Mouse (Mus musculus) megakaryocyte, embryonic 14.5 days (primary cell): ENCODE results near the gene Ptcd1. TPM values are rescaled to one million over a fixed set of nuclear protein-coding genes. Genes with fewer than 3 reads are reported as not detected.
"Not testable (repeated sequence)": the region's sequence is repeated elsewhere in the genome, so short reads cannot be mapped to it uniquely, and the experiment has no call there.

Source experiments
- H3K27me3 ChIP-seq: replicated peaks from 2 replicates; pipeline ENCODE3; 2012; ENCODE audit warnings: inconsistent platforms
- H3K36me3 ChIP-seq: replicated peaks from 2 replicates; pipeline ENCODE3; 2012; ENCODE audit warnings: low read length, inconsistent platforms, mixed read lengths
- H3K4me1 ChIP-seq: 2 replicates; pipeline ENCODE4 v1.6.1; 2012; ENCODE audit warnings: inconsistent platforms
- H3K4me3 ChIP-seq: replicated peaks from 2 replicates; pipeline ENCODE3; 2012; ENCODE audit warnings: moderate library complexity, mild to moderate bottlenecking, inconsistent platforms
- H3K9me3 ChIP-seq: 2 replicates; pipeline ENCODE4 v1.6.1; 2012; ENCODE audit warnings: inconsistent platforms
- FLI1 ChIP-seq: IDR thresholded peaks from 2 replicates; pipeline ENCODE4 v1.6.1; 2012; ENCODE audit warnings: low read length, inconsistent platforms, mixed read lengths
- GATA1 ChIP-seq: IDR thresholded peaks from 3 replicates; pipeline ENCODE4 v1.6.1; 2012; ENCODE audit warnings: mixed read lengths, low read length, inconsistent platforms, borderline replicate concordance
- polyA plus RNA-seq: library from polyadenylated mRNA; stranded (reverse); fragments of >175 nt; gene quantifications from 2 replicates; pipeline ENCODE4 v1.2.3, GENCODE M21; 2012; ENCODE audit warnings: low replicate concordance; ENCODE audit not compliant: insufficient read depth

The Ptcd1 gene
- polyA plus RNA-seq, 1 experiment = 9.4 TPM

DNA sequence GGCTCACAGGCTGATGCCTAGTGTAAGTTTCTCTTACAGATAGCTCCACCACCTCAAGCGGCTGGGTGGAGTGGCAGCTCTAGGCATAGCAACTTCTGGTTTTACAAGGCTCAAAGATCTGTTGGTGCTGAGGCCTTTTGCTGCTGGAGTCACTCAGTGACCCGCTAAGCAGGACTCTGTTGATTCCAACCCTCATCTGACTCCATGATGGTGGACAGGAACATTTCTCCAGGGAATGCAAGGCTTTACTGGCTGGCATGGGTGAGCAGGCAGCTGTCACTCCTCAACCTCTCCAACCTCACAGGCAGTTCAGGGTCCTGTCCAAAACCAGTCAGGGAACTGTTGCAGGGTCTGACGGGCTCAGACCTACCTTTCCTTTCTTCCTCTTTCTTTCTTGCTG is 35.9 kb downstream of the Ptcd1 start:
- Histone ChIP-seq H3K9me3 (0 out of 2 replicates have a peak, but pooled peaks cover 2% of the 10 kb centered on the region), H3K36me3 (peaks cover 95% of the 10 kb centered on the region), H3K4me3 (no peak overlapping the region), H3K4me1 (peaks cover 25% of the 10 kb centered on the region), H3K27me3 (no peaks in the 10 kb centered on the region)
- TF ChIP-seq GATA1 = no peak
- no peak for TF ChIP-seq FLI1

- Histone ChIP-seq H3K4me3 (no peak overlapping the region), H3K9me3 (0 out of 2 replicates have a peak, but pooled peaks cover 2% of the 10 kb centered on the region), H3K36me3 (peaks cover 95% of the 10 kb centered on the region), H3K4me1 (peaks cover 28% of the 10 kb centered on the region), H3K27me3 (no peaks in the 10 kb centered on the region)
- TF ChIP-seq FLI1 (no peak), GATA1 (no peak)
Observed at GRCm38 (mm10) chr5:145130191-145130590, 36.7 kb downstream of the Ptcd1 start.

DNA sequence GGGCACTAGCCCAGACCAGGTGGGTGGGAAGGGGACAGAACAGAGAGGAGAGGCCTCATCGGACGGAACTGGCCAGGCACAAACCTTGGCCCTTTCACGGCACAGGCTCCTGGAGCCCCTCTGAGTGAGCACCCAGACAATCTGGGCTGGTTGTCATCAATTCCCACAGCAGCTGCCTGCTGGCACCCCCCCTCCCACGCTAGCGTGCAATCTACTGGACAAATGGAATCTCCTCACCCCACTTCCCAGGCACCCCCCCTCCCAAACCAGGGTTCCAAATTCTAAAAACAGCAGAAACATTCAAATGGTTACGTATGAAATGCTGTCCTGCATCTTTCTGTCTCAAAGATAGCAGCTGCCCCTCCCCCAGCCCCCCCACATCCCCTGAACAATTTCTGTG is 37.1 kb downstream of the Ptcd1 start:
- H3K4me3 ChIP-seq = not testable (repeated sequence)
- peaks cover 28% of the 10 kb centered on the region for H3K4me1 ChIP-seq

GRCm38 (mm10) chr5:145129124-145129523 is 37.8 kb downstream of the Ptcd1 start:
- TF ChIP-seq GATA1 (no peak), FLI1 (no peak)
- H3K27me3 ChIP-seq = no peaks in the 10 kb centered on the region
- 0 out of 2 replicates have a peak, but pooled peaks cover 2% of the 10 kb centered on the region for H3K9me3 ChIP-seq
- no peak overlapping the region for H3K4me3 ChIP-seq
- peaks cover 95% of the 10 kb centered on the region for H3K36me3 ChIP-seq
- peaks cover 31% of the 10 kb centered on the region for H3K4me1 ChIP-seq

More for the DNA sequence above, 37.1 kb downstream of the Ptcd1 start:
- not testable (repeated sequence) for H3K9me3 ChIP-seq, H3K27me3 ChIP-seq
- peaks cover 95% of the 10 kb centered on the region for H3K36me3 ChIP-seq

DNA sequence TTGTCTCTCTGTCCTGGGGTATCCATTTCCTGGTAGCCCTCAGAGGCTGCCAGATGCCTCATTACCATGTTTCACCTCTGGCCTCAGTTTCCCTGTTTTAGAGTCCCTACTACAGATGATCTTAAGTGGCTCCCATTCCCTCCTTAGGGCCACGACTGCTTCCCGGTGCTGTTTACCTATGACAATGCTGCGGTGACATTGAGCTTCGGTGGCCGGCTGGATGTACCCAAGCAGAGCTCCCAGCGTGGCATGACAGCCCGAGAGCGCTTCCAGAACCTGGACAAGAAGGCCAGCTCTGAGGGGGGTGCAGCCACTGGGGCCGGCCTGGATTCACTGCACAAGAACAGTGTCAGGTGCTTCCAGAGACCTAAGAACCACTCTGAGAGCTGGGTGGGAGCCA is 40.3 kb downstream of the Ptcd1 start:
- TF ChIP-seq GATA1 (no peak), FLI1 (no peak)
- H3K27me3 ChIP-seq = no peaks in the 10 kb centered on the region
- peaks cover 96% of the 10 kb centered on the region for H3K36me3 ChIP-seq
- 0 out of 2 replicates have a peak, but pooled peaks cover 2% of the 10 kb centered on the region for H3K9me3 ChIP-seq
- H3K4me3 ChIP-seq = no peak overlapping the region
- H3K4me1 ChIP-seq = peaks cover 41% of the 10 kb centered on the region

DNA sequence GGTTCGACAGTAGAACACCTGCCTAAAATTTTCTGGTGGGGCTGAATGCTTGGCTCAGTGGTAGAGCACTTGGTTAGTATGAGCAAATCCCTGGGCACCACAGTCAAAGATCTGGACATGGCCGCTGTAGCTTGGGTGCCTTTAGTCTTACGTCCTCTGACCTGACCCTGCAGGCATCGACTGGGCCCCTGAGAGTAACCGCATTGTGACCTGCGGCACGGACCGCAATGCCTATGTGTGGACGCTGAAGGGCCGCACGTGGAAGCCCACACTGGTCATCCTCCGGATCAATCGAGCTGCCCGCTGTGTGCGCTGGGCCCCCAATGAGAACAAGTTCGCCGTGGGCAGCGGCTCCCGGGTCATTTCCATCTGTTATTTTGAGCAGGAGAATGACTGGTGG is 43.5 kb downstream of the Ptcd1 start:
- Histone ChIP-seq H3K4me1 (peaks cover 63% of the 10 kb centered on the region), H3K9me3 (0 out of 2 replicates have a peak, but pooled peaks cover 2% of the 10 kb centered on the region), H3K27me3 (no peaks in the 10 kb centered on the region), H3K36me3 (peaks cover 100% of the 10 kb centered on the region), H3K4me3 (no peak overlapping the region)
- no peak for TF ChIP-seq GATA1
- TF ChIP-seq FLI1 = no peak

DNA sequence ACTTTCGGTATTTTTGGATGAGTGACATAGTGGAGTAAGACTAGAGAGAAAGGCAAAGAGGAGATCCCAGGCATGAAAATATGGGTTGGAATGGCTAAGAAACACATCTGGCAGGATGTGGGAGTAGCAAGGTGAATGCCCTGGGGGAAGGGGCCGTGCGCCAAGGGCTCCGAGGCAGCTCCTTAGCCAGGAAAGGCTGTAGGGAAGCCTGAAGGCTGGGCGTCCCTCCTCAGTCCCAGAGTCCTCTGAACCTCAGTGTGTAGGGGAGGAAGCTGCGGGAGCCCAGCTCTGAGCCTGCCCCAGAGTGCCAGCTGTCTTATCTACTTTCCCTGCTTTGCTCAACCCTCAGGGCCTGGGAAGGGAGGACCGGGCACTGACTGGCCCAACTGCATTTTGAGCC is 46.0 kb downstream of the Ptcd1 start:
- TF ChIP-seq FLI1 (no peak), GATA1 (no peak)
- peaks cover 91% of the 10 kb centered on the region for H3K36me3 ChIP-seq
- H3K4me3 ChIP-seq = no peak overlapping the region

GRCm38 (mm10) chr5:145119385-145119784 is 47.5 kb downstream of the Ptcd1 start:
- no peaks in the 10 kb centered on the region for H3K9me3 ChIP-seq
- no peak overlapping the region for H3K4me3 ChIP-seq
- TF ChIP-seq FLI1 = no peak
- TF ChIP-seq GATA1 = no peak
- H3K4me1 ChIP-seq = peaks cover 76% of the 10 kb centered on the region
- H3K36me3 ChIP-seq = peaks cover 76% of the 10 kb centered on the region
- H3K27me3 ChIP-seq = no peaks in the 10 kb centered on the region

More for the DNA sequence above, 46.0 kb downstream of the Ptcd1 start:
- Histone ChIP-seq H3K4me1 (peaks cover 79% of the 10 kb centered on the region), H3K9me3 (no peaks in the 10 kb centered on the region), H3K27me3 (no peaks in the 10 kb centered on the region)

DNA sequence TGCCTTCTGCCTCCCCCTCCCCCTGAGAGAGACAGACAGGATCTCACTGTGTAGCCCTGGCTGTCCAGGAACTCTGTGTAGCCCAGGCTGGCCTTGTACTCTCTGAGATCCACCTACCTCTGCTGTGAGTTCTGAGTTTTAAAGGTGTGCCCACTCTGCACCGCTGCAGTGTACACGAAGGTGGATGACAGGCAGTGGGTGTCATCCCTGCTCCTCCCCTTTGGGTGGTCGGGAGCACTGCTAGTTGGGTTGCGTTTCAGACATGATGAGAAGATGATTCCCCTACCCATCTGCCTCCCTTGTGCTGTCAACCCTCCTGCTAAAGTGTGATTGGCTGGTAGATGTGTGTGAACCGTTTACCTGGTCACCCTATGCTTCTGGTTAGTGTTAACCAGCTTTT is 48.4 kb downstream of the Ptcd1 start:
- no peaks in the 10 kb centered on the region for H3K9me3 ChIP-seq
- no peaks in the 10 kb centered on the region for H3K27me3 ChIP-seq
- TF ChIP-seq GATA1 (no peak), FLI1 (no peak)

DNA sequence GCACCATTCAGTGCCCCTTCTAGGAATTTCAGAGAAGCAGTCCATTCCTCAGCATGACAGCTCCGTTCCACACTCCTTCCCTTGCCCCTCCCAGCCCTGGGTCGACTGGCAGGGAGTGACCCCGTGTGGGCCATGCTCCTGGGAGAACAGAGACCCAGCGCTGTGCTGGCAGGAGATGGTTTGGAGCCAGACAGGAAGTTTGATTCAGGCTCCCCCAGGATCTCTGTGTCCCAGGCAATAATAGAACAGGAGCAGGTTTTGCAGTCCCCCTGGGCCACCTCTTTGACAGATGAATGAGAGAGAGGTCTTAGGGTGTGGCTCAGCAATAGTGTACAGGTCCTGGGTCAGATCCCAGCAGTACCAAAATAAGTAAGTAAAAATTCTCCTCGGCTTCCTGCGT is 48.9 kb downstream of the Ptcd1 start:
- Histone ChIP-seq H3K36me3 (peaks cover 62% of the 10 kb centered on the region), H3K4me1 (peaks cover 77% of the 10 kb centered on the region)
- TF ChIP-seq FLI1 (no peak), GATA1 (no peak)

More for the DNA sequence above, 48.4 kb downstream of the Ptcd1 start:
- Histone ChIP-seq H3K36me3 (peaks cover 66% of the 10 kb centered on the region), H3K4me1 (peaks cover 74% of the 10 kb centered on the region), H3K4me3 (peak overlapping the region; percentile 9)

GRCm38 (mm10) chr5:145116916-145117315 is 50.0 kb downstream of the Ptcd1 start:
- Histone ChIP-seq H3K4me1 (peaks cover 82% of the 10 kb centered on the region), H3K36me3 (peaks cover 57% of the 10 kb centered on the region), H3K9me3 (no peaks in the 10 kb centered on the region), H3K27me3 (no peaks in the 10 kb centered on the region), H3K4me3 (peak overlapping the region; percentile 99)
- TF ChIP-seq FLI1 = no peak
- no peak for TF ChIP-seq GATA1

More for the DNA sequence above, 48.9 kb downstream of the Ptcd1 start:
- Histone ChIP-seq H3K9me3 (no peaks in the 10 kb centered on the region), H3K4me3 (peak overlapping the region; percentile 16), H3K27me3 (no peaks in the 10 kb centered on the region)
